Mouse (Mus musculus): ENCODE measurements around the gene Kalrn. TPM values are rescaled to one million over a fixed set of nuclear protein-coding genes. Genes with fewer than 3 reads are reported as not detected.

The Kalrn gene
- polyA plus RNA-seq, 1 experiment from 2014 or later = 25.5 TPM

DNA sequence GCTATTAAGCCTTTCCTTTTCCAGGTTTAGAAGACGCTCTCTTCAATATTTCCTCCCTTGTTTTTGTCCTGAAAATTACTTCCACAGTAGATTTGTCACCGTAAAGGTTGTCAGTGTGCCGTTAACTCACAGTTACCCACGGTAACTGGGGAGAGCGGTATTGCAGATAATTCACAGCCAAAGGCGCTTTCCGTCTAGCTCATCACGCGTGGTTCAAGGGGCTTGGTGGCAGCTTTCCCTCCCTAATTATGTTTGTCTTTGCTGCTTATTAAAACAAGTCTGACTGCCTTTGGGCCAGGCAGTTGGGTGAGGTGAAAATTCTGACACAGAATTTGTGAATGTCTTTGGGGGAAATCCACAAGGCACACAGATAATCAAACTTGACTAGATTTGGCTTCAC, 243.5 kb downstream of the Kalrn start:
- 0 out of 2 replicates have a peak, but pooled peaks have one; percentile 17 for ATAC-seq (ENCODE audit: low FRiP score, low read depth)

DNA sequence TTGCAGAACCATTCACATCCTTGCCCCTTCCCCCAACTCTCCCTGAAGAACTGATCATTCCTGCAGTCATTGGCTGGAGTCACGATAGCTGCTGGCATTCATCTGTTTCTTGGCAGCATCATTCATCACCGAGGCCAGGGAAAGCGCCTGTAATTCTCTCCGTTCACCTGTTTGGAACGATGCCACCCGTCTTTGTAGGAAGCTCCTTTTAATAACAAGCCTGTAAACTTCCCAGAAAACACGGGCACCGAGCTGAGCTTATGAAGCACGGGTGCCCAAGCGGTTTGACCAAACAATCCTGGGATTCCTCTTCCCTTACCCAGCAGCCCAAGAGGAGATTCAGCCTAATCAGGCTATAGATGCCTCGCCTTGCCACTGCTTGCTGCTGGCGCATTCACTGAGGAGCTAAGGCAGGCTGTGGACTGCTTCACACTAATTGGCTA, 243.9 kb downstream of the Kalrn start:
- ATAC-seq (ENCODE audit: low FRiP score, low read depth) = 0 out of 2 replicates have a peak, but pooled peaks have one; percentile 37

More for the DNA sequence above, 243.5 kb downstream of the Kalrn start:
- no peaks in the 10 kb centered on the region for H3K27me3 ChIP-seq (replicated peaks)
- no peak overlapping the region for H3K9ac ChIP-seq
- no peak overlapping the region for H3K27ac ChIP-seq
- H3K9me3 ChIP-seq = no peaks in the 10 kb centered on the region
- WGBS = 54% methylated on average over 9 of the region's 9 CpGs
- H3K4me1 ChIP-seq = peaks cover 21% of the 10 kb centered on the region
- no peak overlapping the region for H3K4me2 ChIP-seq (replicated peaks)
- no peak overlapping the region for H3K4me3 ChIP-seq
- peaks cover 9% of the 10 kb centered on the region for H3K36me3 ChIP-seq

DNA sequence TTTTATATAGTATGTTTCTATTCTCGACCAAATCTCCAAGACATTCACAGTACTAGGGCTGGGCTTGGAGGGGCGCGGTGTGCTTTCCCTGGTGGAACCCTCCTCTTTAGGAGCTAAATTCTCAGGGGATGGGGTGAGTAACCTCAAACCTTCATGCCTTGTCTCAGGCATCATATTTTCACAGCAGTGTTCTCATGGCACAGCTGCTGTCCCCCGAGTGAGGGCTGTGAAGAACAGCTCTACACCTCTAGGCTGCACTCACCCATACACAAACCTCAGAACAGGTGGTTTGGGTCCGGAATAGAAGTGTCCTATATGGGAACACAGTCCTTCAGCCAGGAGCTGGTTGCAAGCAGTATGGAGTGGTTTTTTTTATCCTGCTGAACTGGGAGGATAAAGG, 245.4 kb downstream of the Kalrn start:
- no peak overlapping the region for H3K4me2 ChIP-seq (replicated peaks)
- no peaks in the 10 kb centered on the region for H3K9me3 ChIP-seq
- H3K36me3 ChIP-seq = peaks cover 11% of the 10 kb centered on the region
- no peak for ATAC-seq (ENCODE audit: low FRiP score, low read depth)
- no peak overlapping the region for H3K27ac ChIP-seq
- no peak overlapping the region for H3K4me3 ChIP-seq
- no peak overlapping the region for H3K9ac ChIP-seq
- peaks cover 17% of the 10 kb centered on the region for H3K4me1 ChIP-seq
- 79% methylated on average over 5 of the region's 5 CpGs for WGBS
- no peaks in the 10 kb centered on the region for H3K27me3 ChIP-seq (replicated peaks)

More for the DNA sequence above, 243.9 kb downstream of the Kalrn start:
- H3K4me3 ChIP-seq = no peak overlapping the region
- H3K4me2 ChIP-seq (replicated peaks) = peak overlapping the region; percentile 24; the same call in 1 of the 2 replicates
- no peak overlapping the region for H3K27ac ChIP-seq
- H3K9me3 ChIP-seq = no peaks in the 10 kb centered on the region
- H3K9ac ChIP-seq = no peak overlapping the region
- H3K27me3 ChIP-seq (replicated peaks) = no peaks in the 10 kb centered on the region
- peaks cover 17% of the 10 kb centered on the region for H3K4me1 ChIP-seq
- H3K36me3 ChIP-seq = peaks cover 11% of the 10 kb centered on the region
- 60% methylated on average over 12 of the region's 12 CpGs for WGBS

DNA sequence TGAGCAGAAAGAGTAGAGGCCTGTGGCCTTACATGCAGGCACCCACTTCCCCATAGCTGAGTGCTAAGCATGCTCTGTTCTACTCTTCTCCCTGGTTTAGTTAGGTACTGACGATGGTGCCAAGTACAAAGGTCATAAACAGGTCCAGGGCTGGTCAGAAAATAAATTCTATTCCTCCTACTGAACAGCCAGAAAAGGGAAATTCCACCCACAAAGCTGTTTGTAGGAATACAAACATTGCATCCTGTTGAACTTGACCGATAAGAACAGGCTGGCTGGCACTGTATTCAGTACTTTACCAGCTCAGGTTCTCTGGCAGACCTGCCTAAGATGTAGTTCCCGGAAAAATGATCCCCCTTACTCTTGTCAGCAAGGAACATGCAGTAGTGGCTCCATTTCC, 247.5 kb downstream of the Kalrn start:
- no peaks in the 10 kb centered on the region for H3K27me3 ChIP-seq (replicated peaks)
- H3K4me3 ChIP-seq = no peak overlapping the region
- no peak overlapping the region for H3K9ac ChIP-seq
- H3K9me3 ChIP-seq = no peaks in the 10 kb centered on the region
- no peak overlapping the region for H3K27ac ChIP-seq
- peaks cover 24% of the 10 kb centered on the region for H3K4me1 ChIP-seq
- H3K36me3 ChIP-seq = peaks cover 6% of the 10 kb centered on the region
- no peak overlapping the region for H3K4me2 ChIP-seq (replicated peaks)
- no peak for ATAC-seq (ENCODE audit: low FRiP score, low read depth)
- 91% methylated on average over 3 of the region's 3 CpGs for WGBS

DNA sequence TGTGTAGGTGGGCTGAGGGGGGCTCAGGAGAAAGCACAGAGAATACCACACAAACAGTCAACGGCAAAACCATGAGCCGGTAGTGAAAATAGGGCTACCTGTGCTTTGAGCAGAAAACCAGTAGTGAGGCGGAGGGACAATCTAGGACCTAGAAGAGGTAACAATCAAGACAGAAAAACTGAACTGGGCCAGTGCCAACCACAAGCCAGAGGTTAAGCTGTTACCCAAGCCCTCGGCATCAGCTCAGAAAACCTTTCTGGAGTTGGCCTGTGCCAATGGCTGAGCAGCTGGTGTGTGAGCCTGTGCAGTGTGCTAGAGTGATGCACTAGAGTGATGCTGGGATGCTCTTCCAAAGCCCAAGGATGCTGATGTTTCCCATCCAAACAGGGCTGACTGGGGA, 248.2 kb downstream of the Kalrn start:
- Histone ChIP-seq H3K4me2 (replicated peaks) (no peak overlapping the region), H3K9me3 (no peaks in the 10 kb centered on the region), H3K9ac (no peak overlapping the region), H3K4me1 (peaks cover 27% of the 10 kb centered on the region), H3K27me3 (replicated peaks) (no peaks in the 10 kb centered on the region; the same call in 1 of the 2 replicates), H3K27ac (no peak overlapping the region), H3K36me3 (peaks cover 6% of the 10 kb centered on the region), H3K4me3 (no peak overlapping the region)
- ATAC-seq (ENCODE audit: low FRiP score, low read depth) = no peak
- 94% methylated on average over 4 of the region's 4 CpGs for WGBS

DNA sequence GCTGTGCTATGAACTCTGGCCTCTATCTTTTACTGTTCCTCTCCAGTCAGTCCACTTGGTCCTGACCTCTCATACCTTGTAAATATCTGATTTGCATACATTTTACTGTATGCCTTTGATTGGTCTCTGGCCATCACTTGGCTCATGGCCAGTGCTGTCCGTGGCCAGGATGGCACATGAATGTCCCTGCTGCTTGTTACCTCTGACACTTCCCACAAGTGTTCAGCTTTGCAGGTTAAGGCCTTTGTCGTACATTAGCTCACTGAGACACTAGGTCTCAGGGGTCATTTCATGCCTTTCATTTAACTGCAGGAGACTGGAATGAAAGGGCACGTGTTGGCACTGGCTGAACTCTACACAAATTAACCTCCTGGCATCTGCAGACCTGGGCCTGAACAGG, 248.6 kb downstream of the Kalrn start:
- no peak overlapping the region for H3K4me2 ChIP-seq (replicated peaks)
- peaks cover 24% of the 10 kb centered on the region for H3K4me1 ChIP-seq
- no peak for ATAC-seq (ENCODE audit: low FRiP score, low read depth)
- 60% methylated on average over 3 of the region's 3 CpGs for WGBS
- H3K9me3 ChIP-seq = no peaks in the 10 kb centered on the region
- H3K4me3 ChIP-seq = no peak overlapping the region
- no peak overlapping the region for H3K9ac ChIP-seq
- H3K27me3 ChIP-seq (replicated peaks) = no peaks in the 10 kb centered on the region; the same call in 1 of the 2 replicates
- H3K27ac ChIP-seq = no peak overlapping the region
- peaks cover 6% of the 10 kb centered on the region for H3K36me3 ChIP-seq

DNA sequence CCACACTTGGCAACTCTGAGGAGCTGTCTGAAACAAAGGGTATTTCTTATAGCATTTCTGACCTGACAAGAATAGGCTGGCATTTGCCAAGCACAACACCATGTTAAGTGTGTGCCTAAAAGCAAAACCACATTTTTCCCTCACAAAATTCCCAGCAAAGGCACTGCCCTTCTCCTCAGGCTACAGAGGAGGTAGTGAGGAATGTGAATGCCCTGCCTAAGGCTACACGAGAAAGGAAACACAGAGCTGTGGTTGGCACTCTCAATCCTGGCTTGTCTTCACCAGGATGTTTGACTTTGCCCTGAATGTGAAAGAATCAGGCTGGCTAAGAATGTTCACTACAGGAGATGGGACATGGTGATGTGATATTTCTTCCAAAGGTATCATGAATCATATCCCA, 249.8 kb downstream of the Kalrn start:
- no peak overlapping the region for H3K9ac ChIP-seq
- H3K9me3 ChIP-seq = no peaks in the 10 kb centered on the region
- no peak overlapping the region for H3K4me2 ChIP-seq (replicated peaks)
- WGBS = 86% methylated on average over 1 of the region's 1 CpGs
- ATAC-seq (ENCODE audit: low FRiP score, low read depth) = no peak
- H3K36me3 ChIP-seq = peaks cover 6% of the 10 kb centered on the region
- H3K27ac ChIP-seq = no peak overlapping the region
- no peaks in the 10 kb centered on the region; the same call in 1 of the 2 replicates for H3K27me3 ChIP-seq (replicated peaks)
- peaks cover 16% of the 10 kb centered on the region for H3K4me1 ChIP-seq
- no peak overlapping the region for H3K4me3 ChIP-seq

DNA sequence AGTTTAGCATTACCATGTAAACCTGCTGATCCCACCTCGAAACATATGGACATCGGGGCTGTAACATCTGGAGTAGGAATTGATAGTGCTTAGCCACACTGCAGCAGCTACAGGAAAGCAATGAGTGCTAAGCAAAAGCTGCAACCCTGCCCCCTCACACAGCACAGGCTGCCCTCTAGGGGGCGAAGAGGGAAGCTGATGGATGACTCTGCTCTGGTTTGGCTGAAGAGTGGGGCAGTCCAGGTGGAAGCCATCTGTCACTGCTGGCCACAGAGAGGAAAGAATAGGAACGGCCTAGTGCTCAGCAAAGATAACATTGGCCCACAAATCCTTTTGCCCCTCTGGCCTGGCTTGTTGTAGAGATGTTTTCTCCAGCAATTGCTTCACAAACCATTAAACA, 250.8 kb downstream of the Kalrn start:
- ATAC-seq (ENCODE audit: low FRiP score, low read depth) = peak; percentile 70
- no peak overlapping the region for H3K4me3 ChIP-seq
- peaks cover 6% of the 10 kb centered on the region for H3K36me3 ChIP-seq
- H3K27me3 ChIP-seq (replicated peaks) = no peaks in the 10 kb centered on the region; the same call in 1 of the 2 replicates
- no peaks in the 10 kb centered on the region for H3K9me3 ChIP-seq
- 32% methylated on average over 4 of the region's 4 CpGs for WGBS
- H3K4me1 ChIP-seq = peaks cover 19% of the 10 kb centered on the region
- H3K9ac ChIP-seq = no peak overlapping the region
- H3K4me2 ChIP-seq (replicated peaks) = no peak overlapping the region
- no peak overlapping the region for H3K27ac ChIP-seq

DNA sequence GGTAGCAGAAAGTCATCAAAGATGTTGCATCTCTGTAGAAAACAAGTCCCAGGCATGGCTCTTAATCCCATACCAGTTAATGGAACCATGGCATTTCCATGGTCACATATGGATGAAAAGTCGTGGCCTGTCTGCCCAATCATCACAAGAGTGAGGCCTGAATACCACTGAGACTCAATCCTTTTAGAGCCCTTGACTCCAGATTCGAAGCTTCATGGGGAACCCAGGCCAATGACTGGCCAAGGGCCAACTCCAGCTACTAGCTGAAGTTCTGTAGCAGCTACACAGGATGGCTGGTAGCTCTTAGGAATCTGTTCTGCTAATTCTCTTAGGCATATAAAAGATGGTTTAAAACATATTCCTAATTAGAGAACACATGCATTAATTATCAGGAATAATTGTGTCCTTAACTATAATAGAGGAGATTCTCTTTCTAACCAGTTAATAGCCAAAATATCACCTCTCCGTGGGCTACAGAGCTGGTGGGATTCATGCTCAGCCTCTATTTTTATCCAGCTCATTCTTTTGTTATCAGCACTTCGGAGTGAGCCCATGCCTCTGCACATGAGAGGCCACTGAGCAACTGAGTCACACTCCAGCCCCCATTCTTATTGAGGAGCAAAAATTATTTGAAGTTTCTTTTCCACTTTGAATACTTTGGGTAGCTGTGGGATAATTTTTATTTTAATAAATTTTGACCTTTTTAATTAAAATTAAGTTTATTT, 252.1 kb downstream of the Kalrn start:
- Histone ChIP-seq H3K4me1 (peaks cover 27% of the 10 kb centered on the region), H3K36me3 (peaks cover 6% of the 10 kb centered on the region), H3K9ac (no peak overlapping the region), H3K4me3 (no peak overlapping the region), H3K27ac (no peak overlapping the region), H3K4me2 (replicated peaks) (no peak overlapping the region), H3K27me3 (replicated peaks) (no peaks in the 10 kb centered on the region; the same call in 1 of the 2 replicates), H3K9me3 (no peaks in the 10 kb centered on the region)
- 89% methylated on average over 4 of the region's 4 CpGs for WGBS
- ATAC-seq (ENCODE audit: low FRiP score, low read depth) = no peak

DNA sequence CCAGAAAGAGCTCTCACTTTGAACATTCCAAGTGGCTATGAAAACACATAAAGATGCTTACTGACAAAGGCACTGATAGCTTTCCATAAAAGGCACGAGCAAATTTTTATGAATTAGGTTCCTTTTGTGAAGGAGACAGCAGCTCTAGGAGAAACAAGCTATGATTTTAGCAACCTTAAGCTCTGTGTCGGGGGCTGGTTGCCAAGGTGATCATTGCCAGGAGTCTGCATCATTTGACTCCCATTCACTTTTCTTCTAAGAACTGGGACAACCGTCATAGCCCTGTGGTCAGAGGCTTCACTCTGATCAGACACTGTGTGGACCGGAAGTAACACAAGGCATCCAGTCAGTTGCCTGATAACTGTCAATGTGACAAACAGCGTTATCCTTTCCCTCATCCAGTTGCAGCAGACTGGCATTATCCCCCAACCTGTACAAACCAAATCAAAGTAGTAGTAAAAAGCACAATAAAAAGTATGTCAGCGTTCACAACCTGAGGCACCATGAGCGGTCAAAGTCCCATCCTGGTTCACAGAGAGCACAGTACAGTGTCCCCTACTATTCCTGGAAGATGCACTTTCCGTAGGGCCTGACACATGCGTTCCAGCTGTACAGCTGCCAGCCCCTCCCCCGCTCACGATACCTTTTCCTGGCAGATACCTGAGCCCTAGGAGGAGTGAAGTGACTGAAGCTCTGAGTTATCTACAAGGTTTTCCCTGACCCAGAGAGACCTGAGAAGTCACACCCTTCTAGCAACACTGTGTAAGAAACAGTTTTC, 253.1 kb downstream of the Kalrn start:
- Histone ChIP-seq H3K4me3 (no peak overlapping the region), H3K9me3 (no peaks in the 10 kb centered on the region), H3K27ac (no peak overlapping the region), H3K36me3 (peaks cover 6% of the 10 kb centered on the region), H3K4me1 (peaks cover 27% of the 10 kb centered on the region), H3K9ac (no peak overlapping the region), H3K27me3 (replicated peaks) (no peaks in the 10 kb centered on the region; the same call in 1 of the 2 replicates), H3K4me2 (replicated peaks) (no peak overlapping the region)
- ATAC-seq (ENCODE audit: low FRiP score, low read depth) = no peak
- 79% methylated on average over 11 of the region's 11 CpGs for WGBS

DNA sequence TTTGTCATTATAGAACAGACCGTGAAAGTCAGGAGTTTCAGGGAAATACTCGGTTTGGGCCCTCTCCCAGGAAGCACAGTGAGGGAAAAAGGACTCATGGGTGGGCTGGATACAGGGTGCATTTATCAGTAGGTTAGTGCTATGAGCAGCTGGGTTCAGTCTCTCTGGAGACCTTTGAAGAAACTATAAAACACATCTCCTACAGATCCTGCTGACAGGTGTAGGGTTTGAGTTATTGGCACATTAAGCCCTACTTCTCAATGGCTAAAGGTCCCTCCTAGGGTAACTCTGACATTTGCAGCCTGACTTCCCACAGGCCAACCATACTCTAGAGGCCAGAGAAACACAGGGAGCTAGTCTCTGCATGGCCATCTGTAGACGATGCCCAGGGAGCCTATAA, 256.2 kb downstream of the Kalrn start:
- peaks cover 18% of the 10 kb centered on the region for H3K4me1 ChIP-seq
- H3K36me3 ChIP-seq = peaks cover 5% of the 10 kb centered on the region; the same call in 1 of the 2 replicates
- no peak overlapping the region for H3K9ac ChIP-seq
- H3K27ac ChIP-seq = no peak overlapping the region
- no peaks in the 10 kb centered on the region; the same call in 1 of the 2 replicates for H3K27me3 ChIP-seq (replicated peaks)
- no peak overlapping the region for H3K4me3 ChIP-seq
- H3K4me2 ChIP-seq (replicated peaks) = no peak overlapping the region
- 0 out of 2 replicates have a peak, but pooled peaks have one; percentile 21 for ATAC-seq (ENCODE audit: low FRiP score, low read depth)
- no peaks in the 10 kb centered on the region for H3K9me3 ChIP-seq
- WGBS = 11% methylated on average over 3 of the region's 3 CpGs

DNA sequence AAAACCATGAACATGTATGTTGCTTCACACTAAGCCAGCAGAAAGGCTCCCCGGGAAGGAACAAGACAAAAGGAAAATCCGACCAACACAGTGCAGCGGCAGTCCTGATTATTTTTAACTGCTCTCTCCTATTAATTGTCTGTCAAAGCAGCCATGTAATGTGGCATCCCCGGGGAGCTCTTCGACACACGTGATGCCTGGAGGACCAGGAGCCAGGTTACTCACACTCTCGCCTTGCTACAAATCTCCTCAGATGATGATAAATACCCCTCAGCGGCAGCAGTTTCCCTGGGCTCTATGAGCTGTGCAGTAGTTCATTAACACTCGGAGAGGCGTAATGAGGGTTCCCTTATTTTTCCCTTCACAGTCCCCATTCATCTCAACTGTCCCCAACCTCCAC, 257.1 kb downstream of the Kalrn start:
- H3K27ac ChIP-seq = no peak overlapping the region
- whole genome bisulfite sequencing = 33% methylated on average over 10 of the region's 10 CpGs
- ATAC-seq (ENCODE audit: low FRiP score, low read depth) = peak; percentile 81
- H3K4me3 ChIP-seq = no peak overlapping the region
- 0 out of 2 replicates have a peak overlapping the region, but pooled peaks have one; percentile 1 for H3K4me2 ChIP-seq (replicated peaks)
- peaks cover 18% of the 10 kb centered on the region for H3K4me1 ChIP-seq
- no peaks in the 10 kb centered on the region; the same call in 1 of the 2 replicates for H3K27me3 ChIP-seq (replicated peaks)
- H3K9me3 ChIP-seq = no peaks in the 10 kb centered on the region
- H3K36me3 ChIP-seq = peaks cover 5% of the 10 kb centered on the region; the same call in 1 of the 2 replicates
- H3K9ac ChIP-seq = no peak overlapping the region

Measured in neural tube, embryonic 12.5 days (tissue).